ENCODE assay signal across 12 mouse cellular contexts in the genomic region with DNA sequence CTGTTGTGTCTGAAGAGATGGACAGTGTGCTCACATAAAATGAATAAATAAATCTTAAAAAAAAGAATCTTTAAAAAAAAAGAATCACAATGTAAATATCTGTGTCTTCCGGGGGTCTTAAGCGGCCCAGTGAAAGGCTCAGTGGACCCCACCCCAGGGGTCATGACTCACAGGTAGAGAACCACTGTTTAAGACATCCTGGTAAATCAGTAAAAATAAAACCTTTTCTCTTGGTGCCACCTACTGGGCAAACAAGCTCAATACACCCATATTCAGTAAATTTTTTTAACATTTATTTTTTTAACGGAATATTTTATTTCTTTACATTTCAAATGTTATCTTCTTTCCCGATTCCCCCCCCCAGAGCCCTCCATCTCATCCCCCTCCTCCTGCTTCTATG. TPM values are rescaled to one million over a fixed set of nuclear protein-coding genes. Genes with fewer than 3 reads are reported as not detected.
DNase-seq lines count a peak whose midpoint lies in the region; ATAC-seq and TF ChIP-seq lines count a peak whose summit lies in the region.
"Had no signal": no experiment of that assay in that cellular context is flagged by ENCODE, and none has a peak within 500 bp of the region (broad histone marks: within the 10 kb centered on the region; RNA-seq: fewer than 3 reads in every experiment).

No protein-coding gene starts in this region.

- no peak overlapping the region for H3K4me3 ChIP-seq in hindbrain, embryonic 14.5 days (replicated peaks; ENCODE audit: low read length)
- H3K4me3 ChIP-seq in hindbrain, embryonic 16.5 days (ENCODE audit: low read length): no peak overlapping the region
- no peak overlapping the region for H3K4me3 ChIP-seq in lung, postnatal 0 days (ENCODE audit: low read depth, low read length)
- H3K4me3 ChIP-seq in MEL (ENCODE audit: control insufficient read depth in 1 of 2, insufficient read depth in 1 of 2, low read depth in 2 of 2, low read length in 2 of 2): no peak overlapping the region

- H3K27me3 ChIP-seq in hindbrain, embryonic 14.5 days (ENCODE audit: control insufficient read depth, insufficient read depth, low read length): no peaks in the 10 kb centered on the region
- no peaks in the 10 kb centered on the region for H3K27me3 ChIP-seq in hindbrain, embryonic 16.5 days (replicated peaks; ENCODE audit: control insufficient read depth, insufficient read depth, low read length)
- no peaks in the 10 kb centered on the region for H3K27me3 ChIP-seq in lung, postnatal 0 days (replicated peaks; ENCODE audit: insufficient read depth, low read length)
- H3K27me3 ChIP-seq in MEL (ENCODE audit: control insufficient read depth in 1 of 2, insufficient read depth in 2 of 2, low read length in 2 of 2): no peaks in the 10 kb centered on the region; a peak in 1 of 4 replicates

- peak; percentile 34 for DNase-seq in hindbrain, embryonic 14.5 days (ENCODE audit: low spot score)
- peak; percentile 31 for DNase-seq in lung, postnatal 0 days (ENCODE audit: low spot score)
- no peak for DNase-seq in lung, postnatal 25 days (ENCODE audit: low spot score)
- peak; percentile 44 for DNase-seq in MEL (ENCODE audit: low read depth, low spot score)
- peak; percentile 25 for DNase-seq in induced T-regulatory cell, adult 2 months (ENCODE audit: low read depth)
- no peak for DNase-seq in spleen, postnatal 4 days (ENCODE audit: low spot score in 2 of 2)
- DNase-seq: adrenal gland, postnatal 10 days; right cerebral cortex, postnatal 14 days had no signal

- no peak overlapping the region for H3K4me2 ChIP-seq in hindbrain, embryonic 14.5 days (replicated peaks)
- no peak overlapping the region for H3K4me2 ChIP-seq in hindbrain, embryonic 16.5 days (ENCODE audit: low read length)
- H3K4me2 ChIP-seq in lung, postnatal 0 days (replicated peaks; ENCODE audit: low read depth, low read length): no peak overlapping the region

- TF ChIP-seq POLR2A in MEL (IDR thresholded peaks at IDR 0.05; ENCODE audit: control insufficient read depth in 1 of 2, insufficient read depth in 1 of 2, low read depth in 1 of 2, low read length in 2 of 2, poor library complexity in 1 of 2): no peak

- no peak overlapping the region for H3K27ac ChIP-seq in hindbrain, embryonic 14.5 days
- no peak overlapping the region for H3K27ac ChIP-seq in hindbrain, embryonic 16.5 days (ENCODE audit: low read depth, low read length)
- no peak overlapping the region for H3K27ac ChIP-seq in lung, postnatal 0 days (ENCODE audit: low read length)
- H3K27ac ChIP-seq in MEL (ENCODE audit: control insufficient read depth, low read depth, low read length): no peak overlapping the region

- 25% methylated on average over 4 of the region's 4 CpGs for WGBS in hindbrain, embryonic 14.5 days
- 22% methylated on average over 4 of the region's 4 CpGs for WGBS in hindbrain, embryonic 16.5 days
- 13% methylated on average over 4 of the region's 4 CpGs for WGBS in lung, postnatal 0 days

- TF ChIP-seq RAD21 in MEL (IDR thresholded peaks at IDR 0.05; ENCODE audit: low read depth, low read length): peak; percentile 91

- no peak overlapping the region for H3K9ac ChIP-seq in hindbrain, embryonic 14.5 days
- H3K9ac ChIP-seq in hindbrain, embryonic 16.5 days (ENCODE audit: low read depth, low read length): no peak overlapping the region
- no peak overlapping the region for H3K9ac ChIP-seq in lung, postnatal 0 days (replicated peaks; ENCODE audit: low read depth)
- H3K9ac ChIP-seq in MEL (ENCODE audit: control insufficient read depth, low read depth, low read length, poor library complexity, severe bottlenecking): no peak overlapping the region

- no peaks in the 10 kb centered on the region for H3K4me1 ChIP-seq in hindbrain, embryonic 14.5 days (replicated peaks; ENCODE audit: control insufficient read depth, insufficient read depth, low read length)
- no peaks in the 10 kb centered on the region for H3K4me1 ChIP-seq in hindbrain, embryonic 16.5 days (ENCODE audit: control insufficient read depth, insufficient read depth, low read depth, low read length)
- H3K4me1 ChIP-seq in lung, postnatal 0 days (ENCODE audit: insufficient read depth, low read depth, low read length): no peaks in the 10 kb centered on the region
- no peaks in the 10 kb centered on the region for H3K4me1 ChIP-seq in MEL (ENCODE audit: control insufficient read depth in 1 of 2, insufficient read depth in 2 of 2, low read length in 2 of 2)

- ATAC-seq in hindbrain, embryonic 14.5 days (ENCODE audit: low FRiP score): no peak
- ATAC-seq in hindbrain, embryonic 16.5 days: no peak
- ATAC-seq in lung, postnatal 0 days: no peak

- peak; percentile 43 for TF ChIP-seq CTCF in lung, postnatal 0 days (IDR thresholded peaks at IDR 0.05)
- peak; percentile 15 to 73 (median 17); a peak in 4 of 6 replicates for TF ChIP-seq CTCF in MEL (IDR thresholded peaks at IDR 0.05 in 2 of 3, conservative IDR thresholded peaks at IDR 0.05 in 1 of 3; ENCODE audit: control insufficient read depth in 1 of 3, insufficient read depth in 1 of 3, low read depth in 2 of 3, low read length in 3 of 3, poor library complexity in 1 of 3, severe bottlenecking in 1 of 3)

- H3K9me3 ChIP-seq in hindbrain, embryonic 14.5 days (ENCODE audit: control insufficient read depth, low read length): no peaks in the 10 kb centered on the region
- no peaks in the 10 kb centered on the region for H3K9me3 ChIP-seq in hindbrain, embryonic 16.5 days (ENCODE audit: control insufficient read depth, low read length)
- no peaks in the 10 kb centered on the region for H3K9me3 ChIP-seq in lung, postnatal 0 days (ENCODE audit: low read length)
- no peaks in the 10 kb centered on the region for H3K9me3 ChIP-seq in MEL (replicated peaks; ENCODE audit: insufficient read depth, low read length)

- H3K36me3 ChIP-seq in hindbrain, embryonic 14.5 days (replicated peaks; ENCODE audit: control insufficient read depth, insufficient read depth): no peaks in the 10 kb centered on the region
- H3K36me3 ChIP-seq in hindbrain, embryonic 16.5 days (ENCODE audit: control insufficient read depth, insufficient read depth, low read length): no peaks in the 10 kb centered on the region
- no peaks in the 10 kb centered on the region for H3K36me3 ChIP-seq in lung, postnatal 0 days (ENCODE audit: insufficient read depth, low read length)
- H3K36me3 ChIP-seq in MEL (ENCODE audit: control insufficient read depth in 1 of 2, insufficient read depth in 2 of 2, low read length in 2 of 2): no peaks in the 10 kb centered on the region

- no peak for TF ChIP-seq EP300 in lung, postnatal 0 days (IDR thresholded peaks at IDR 0.05)
- no peak for TF ChIP-seq EP300 in MEL (IDR thresholded peaks at IDR 0.05; ENCODE audit: low read depth in 1 of 2, low read length in 2 of 2)

- no peaks in the 10 kb centered on the region for H3K79me2 ChIP-seq in MEL (ENCODE audit: control insufficient read depth, insufficient read depth, low read length, poor library complexity)

TF ChIP-seq in MEL, 35 proteins besides CTCF, POLR2A, EP300 and RAD21:
- TF ChIP-seq ZC3H11A (IDR thresholded peaks at IDR 0.05; ENCODE audit: low read depth, low read length) (peak; percentile 78), MYC (IDR thresholded peaks at IDR 0.05; ENCODE audit: low read depth, low read length) (no peak), E2F4 (IDR thresholded peaks at IDR 0.05; ENCODE audit: borderline replicate concordance, low read depth, low read length) (no peak), BHLHE40 (IDR thresholded peaks at IDR 0.05; ENCODE audit: borderline replicate concordance, low read depth, low read length) (no peak), MAX (IDR thresholded peaks at IDR 0.05; ENCODE audit: low read length) (no peak), SMC3 (IDR thresholded peaks at IDR 0.05; ENCODE audit: low read depth, low read length) (peak; percentile 72), MAZ (IDR thresholded peaks at IDR 0.05; ENCODE audit: low read depth, low read length) (no peak), UBTF (IDR thresholded peaks at IDR 0.05; ENCODE audit: borderline replicate concordance, insufficient read depth, low read depth, low read length) (no peak), ZMIZ1 (IDR thresholded peaks at IDR 0.05; ENCODE audit: low read depth, low read length) (no peak), CHD1 (IDR thresholded peaks at IDR 0.05; ENCODE audit: low read depth, low read length) (no peak), ZKSCAN1 (IDR thresholded peaks at IDR 0.05; ENCODE audit: low read depth, low read length) (no peak), USF1 (IDR thresholded peaks at IDR 0.05; ENCODE audit: low read depth, low read length) (no peak), RCOR1 (IDR thresholded peaks at IDR 0.05; ENCODE audit: low read depth, low read length) (no peak), HCFC1 (IDR thresholded peaks at IDR 0.05; ENCODE audit: low read depth, low read length) (no peak), ZNF384 (IDR thresholded peaks at IDR 0.05; ENCODE audit: low read depth, low read length) (peak; percentile 87)

RNA-seq across cellular contexts. Expression of a gene that starts 29.3 kb away (rescaled TPM):
- 41.7 and 44.4 TPM in 2 replicates for polyA plus RNA-seq in hindbrain, embryonic 14.5 days (2014; fragmentation: Nextera tagmentation; extraction: Ambion mirVana)
- polyA plus RNA-seq in hindbrain, embryonic 16.5 days (2015; fragmentation: Nextera tagmentation; extraction: Ambion mirVana): 48.1 and 52.9 TPM in 2 replicates
- polyA plus RNA-seq in lung, postnatal 0 days (2015; fragmentation: Nextera tagmentation; extraction: Ambion mirVana): 27.2 and 27.3 TPM in 2 replicates
- 154 and 158 TPM in 2 replicates for total RNA-seq in MEL (2012; rRNA removed)
- 100 to 1,000 TPM in 1 of 2 experiments, not detected in 1; 183 TPM for polyA plus RNA-seq in MEL (2012; ENCODE audit: insufficient read depth in 1 of 2, insufficient read length in 2 of 2, low read depth in 1 of 2, low replicate concordance in 2 of 2, missing spikeins in 1 of 2)

RNA-seq across cellular contexts. Expression of a gene that starts 29.5 kb away (rescaled TPM):
- polyA plus RNA-seq in hindbrain, embryonic 14.5 days (2014; fragmentation: Nextera tagmentation; extraction: Ambion mirVana): 237 and 259 TPM in 2 replicates
- 214 and 250 TPM in 2 replicates for polyA plus RNA-seq in hindbrain, embryonic 16.5 days (2015; fragmentation: Nextera tagmentation; extraction: Ambion mirVana)
- 266 and 277 TPM in 2 replicates for polyA plus RNA-seq in lung, postnatal 0 days (2015; fragmentation: Nextera tagmentation; extraction: Ambion mirVana)
- 252 and 262 TPM in 2 replicates for total RNA-seq in MEL (2012; rRNA removed)
- polyA plus RNA-seq in MEL (2012; ENCODE audit: insufficient read depth in 1 of 2, insufficient read length in 2 of 2, low read depth in 1 of 2, low replicate concordance in 2 of 2, missing spikeins in 1 of 2): 100 to 1,000 TPM in 1 of 2 experiments, not detected in 1; 357 TPM

RNA-seq across cellular contexts. Expression of a gene that starts 38.4 kb away (rescaled TPM):
- 0.51 and 0.94 TPM in 2 replicates for polyA plus RNA-seq in hindbrain, embryonic 14.5 days (2014; fragmentation: Nextera tagmentation; extraction: Ambion mirVana)
- 0.54 and 0.93 TPM in 2 replicates for polyA plus RNA-seq in hindbrain, embryonic 16.5 days (2015; fragmentation: Nextera tagmentation; extraction: Ambion mirVana)
- 2.3 and 2.7 TPM in 2 replicates for polyA plus RNA-seq in lung, postnatal 0 days (2015; fragmentation: Nextera tagmentation; extraction: Ambion mirVana)
- not detected in 2 replicates for total RNA-seq in MEL (2012; rRNA removed)
- not detected for polyA plus RNA-seq in MEL (2012; ENCODE audit: insufficient read depth in 1 of 2, insufficient read length in 2 of 2, low read depth in 1 of 2, low replicate concordance in 2 of 2, missing spikeins in 1 of 2)
- total RNA-seq: common myeloid progenitor, adult 5-6 weeks; hematopoietic stem cell, adult 5-6 weeks had no signal
- polyA plus RNA-seq: limb, embryonic 11.5 days had no signal

Comparison
In these comparisons a context has a peak if more than half of its experiments do, and no peak if none do; other contexts are left out.
1. DNase-seq: peak in hindbrain, embryonic 14.5 days (single experiment), lung, postnatal 0 days (single experiment), MEL (single experiment) and induced T-regulatory cell, adult 2 months (single experiment); none in lung, postnatal 25 days (single experiment) and spleen, postnatal 4 days (0 of 2).